Comparison of ENCODE assay signal across 8 mouse cellular contexts in the genomic region with DNA sequence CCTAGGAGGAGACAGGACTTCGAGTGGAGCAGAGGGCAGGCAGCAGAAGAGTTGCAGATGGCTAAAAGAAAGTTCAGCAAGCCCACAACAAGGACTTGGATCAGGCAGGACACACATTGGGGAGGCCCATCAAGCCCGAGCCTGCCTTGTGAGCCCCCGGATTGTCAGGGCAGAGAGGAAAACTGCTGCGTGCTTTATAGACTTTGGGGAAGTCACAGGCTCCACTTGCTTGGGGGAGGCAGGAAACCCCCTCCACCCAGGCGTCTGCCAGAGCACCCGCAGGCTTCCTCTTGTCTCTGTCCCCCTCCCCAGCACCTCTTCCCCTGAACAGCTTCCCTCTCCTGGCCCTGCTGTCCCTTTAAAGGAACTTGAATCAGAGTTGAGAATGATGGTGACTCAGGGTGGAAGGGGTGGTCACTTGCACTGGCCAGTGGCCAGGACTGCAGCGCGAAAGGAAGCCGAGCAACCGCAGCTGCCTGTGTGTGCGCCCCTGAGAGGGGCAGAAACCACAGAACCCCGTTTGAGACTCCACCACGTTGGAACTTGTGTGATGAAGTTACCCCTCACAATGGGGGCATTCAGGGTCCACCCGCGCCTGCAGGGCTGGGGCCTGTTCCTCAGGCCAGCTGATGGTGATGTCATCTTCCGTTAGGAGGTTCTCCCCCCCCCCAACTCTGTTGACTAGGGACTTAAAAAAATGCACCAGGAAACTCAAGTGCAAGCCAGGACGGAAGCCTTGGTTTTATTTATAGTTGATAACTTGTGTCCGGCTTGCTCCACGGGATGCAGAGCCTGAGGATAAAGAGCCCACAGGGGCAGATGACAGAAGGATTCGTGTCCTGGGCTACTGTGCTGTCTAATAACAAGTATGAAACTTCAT.
DNase-seq lines count a peak whose midpoint lies in the region; ATAC-seq and TF ChIP-seq lines count a peak whose summit lies in the region.

No protein-coding gene starts in this region.

- H3K4me3 ChIP-seq in embryonic facial prominence, embryonic 10.5 days: peak overlapping the region; percentile 8; the same call in 1 of the 2 replicates
- H3K4me3 ChIP-seq in heart, adult 2 months: peak overlapping the region; percentile 46
- H3K4me3 ChIP-seq in limb, embryonic 11.5 days (ENCODE audit: low read depth, low read length): no peak overlapping the region
- no peak overlapping the region for H3K4me3 ChIP-seq in midbrain, embryonic 14.5 days (replicated peaks; ENCODE audit: low read depth, low read length)

- no peak overlapping the region; the same call in 1 of the 2 replicates for H3K4me2 ChIP-seq in limb, embryonic 11.5 days (ENCODE audit: low read depth, severe bottlenecking)
- no peak overlapping the region for H3K4me2 ChIP-seq in midbrain, embryonic 14.5 days (ENCODE audit: low read length)

- intact Hi-C loops in heart, adult 2 months (cut with DNase I): loop anchor here (1.0 to 2.0 kb wide), 5 partner anchors 29 to 172 kb away; a partner anchor contains a TSS

- no peaks in the 10 kb centered on the region for H3K27me3 ChIP-seq in Patski
- no peaks in the 10 kb centered on the region for H3K27me3 ChIP-seq in embryonic facial prominence, embryonic 10.5 days (replicated peaks; ENCODE audit: low read depth, poor library complexity, severe bottlenecking)
- no peaks in the 10 kb centered on the region for H3K27me3 ChIP-seq in heart, adult 2 months (ENCODE audit: control insufficient read depth, insufficient read depth, low read length)
- no peaks in the 10 kb centered on the region for H3K27me3 ChIP-seq in limb, embryonic 11.5 days (ENCODE audit: control insufficient read depth, insufficient read depth, low read length)
- H3K27me3 ChIP-seq in midbrain, embryonic 14.5 days (ENCODE audit: control insufficient read depth, insufficient read depth, low read length): no peaks in the 10 kb centered on the region

- 0 out of 2 replicates have a peak, but pooled peaks have one; percentile 63 for TF ChIP-seq EP300 in heart, adult 2 months (IDR thresholded peaks at IDR 0.05; ENCODE audit: insufficient read depth, low read depth, low read length)

- WGBS in embryonic facial prominence, embryonic 10.5 days: 47% methylated on average over 20 of the region's 20 CpGs
- WGBS in heart, adult 2 months: 11% methylated on average over 20 of the region's 20 CpGs
- 51% methylated on average over 20 of the region's 20 CpGs for WGBS in limb, embryonic 11.5 days
- WGBS in midbrain, embryonic 14.5 days: 63% methylated on average over 20 of the region's 20 CpGs

- CTCF ChIA-PET in Patski (lab: Charles Lee): interaction anchor here (0.9 to 1.7 kb wide), 4 partner anchors 8 to 174 kb away, joined by 3 to 8 read pairs (median 4); no protein-coding TSS in a partner anchor

- no peaks in the 10 kb centered on the region for H3K9me3 ChIP-seq in embryonic facial prominence, embryonic 10.5 days
- no peaks in the 10 kb centered on the region for H3K9me3 ChIP-seq in limb, embryonic 11.5 days (ENCODE audit: control insufficient read depth, low read length)
- no peaks in the 10 kb centered on the region for H3K9me3 ChIP-seq in midbrain, embryonic 14.5 days (ENCODE audit: control insufficient read depth, low read length)

- peak; percentile 49 for ATAC-seq in Patski
- peak; percentile 19; the same call in 1 of the 2 replicates for ATAC-seq in limb, embryonic 11.5 days (ENCODE audit: insufficient number of reproducible peaks, low FRiP score, low TSS enrichment, low read depth)
- no peak for ATAC-seq in midbrain, embryonic 14.5 days (ENCODE audit: low FRiP score, low TSS enrichment)
- no peak for ATAC-seq in erythroid progenitor cell, adult 5-6 weeks (replicated peaks; ENCODE audit: low FRiP score, poor library complexity, severe bottlenecking)

- peak overlapping the region; percentile 81 for H3K27ac ChIP-seq in embryonic facial prominence, embryonic 10.5 days (replicated peaks)
- H3K27ac ChIP-seq in heart, adult 2 months: peak overlapping the region; percentile 95
- peak overlapping the region; percentile 54; the same call in 1 of the 2 replicates for H3K27ac ChIP-seq in limb, embryonic 11.5 days (replicated peaks; ENCODE audit: low read depth, low read length)
- H3K27ac ChIP-seq in midbrain, embryonic 14.5 days (replicated peaks; ENCODE audit: low read depth, low read length): no peak overlapping the region

- peak; percentile 65 for DNase-seq in Patski (ENCODE audit: low read depth, low spot score)
- peak; percentile 34 for DNase-seq in embryonic facial prominence, embryonic 10.5 days (ENCODE audit: low spot score)
- DNase-seq in heart, adult 2 months: peak; percentile 89 to 91
- DNase-seq in kidney, adult 11 months: peak; percentile 78
- peak; percentile 28 for DNase-seq in limb, embryonic 11.5 days (ENCODE audit: low spot score)
- peak; percentile 51 for DNase-seq in midbrain, embryonic 14.5 days
- DNase-seq in spleen, postnatal 10 days (ENCODE audit: low spot score in 2 of 2): peak; percentile 21 to 59

- no peak for TF ChIP-seq CTCF in Patski (IDR thresholded peaks at IDR 0.05)
- no peak for TF ChIP-seq CTCF in heart, adult 2 months (IDR thresholded peaks at IDR 0.05)

- H3K4me1 ChIP-seq in embryonic facial prominence, embryonic 10.5 days: peaks cover 52% of the 10 kb centered on the region
- H3K4me1 ChIP-seq in heart, adult 2 months (ENCODE audit: control insufficient read depth, insufficient read depth, low read length): peaks cover 42% of the 10 kb centered on the region
- peaks cover 17% of the 10 kb centered on the region for H3K4me1 ChIP-seq in limb, embryonic 11.5 days (ENCODE audit: control insufficient read depth, insufficient read depth, low read length)
- H3K4me1 ChIP-seq in midbrain, embryonic 14.5 days (ENCODE audit: control insufficient read depth, insufficient read depth, low read length): 0 out of 2 replicates have a peak, but pooled peaks cover 3% of the 10 kb centered on the region

- in situ Hi-C loops in Patski (cut with MboI; ENCODE audit: low pct_unique_long_range_greater_than_20kb): loop anchor here (5.0 kb wide), 1 partner anchor 131 kb away; no protein-coding TSS in a partner anchor

- no peaks in the 10 kb centered on the region for H3K79me2 ChIP-seq in heart, adult 2 months (replicated peaks; ENCODE audit: control insufficient read depth, insufficient read depth, low read length)

- H3K9ac ChIP-seq in heart, adult 2 months (ENCODE audit: low read depth, low read length): peak overlapping the region; percentile 54
- H3K9ac ChIP-seq in limb, embryonic 11.5 days (ENCODE audit: low read length): peak overlapping the region; percentile 17; the same call in 1 of the 2 replicates
- H3K9ac ChIP-seq in midbrain, embryonic 14.5 days (replicated peaks; ENCODE audit: low read length): no peak overlapping the region

- peak; percentile 59 for TF ChIP-seq POLR2A in heart, adult 2 months (IDR thresholded peaks at IDR 0.05; ENCODE audit: insufficient read depth, low read depth, low read length)

- no peaks in the 10 kb centered on the region for H3K36me3 ChIP-seq in embryonic facial prominence, embryonic 10.5 days (replicated peaks)
- no peaks in the 10 kb centered on the region for H3K36me3 ChIP-seq in heart, adult 2 months (ENCODE audit: control insufficient read depth, insufficient read depth, low read length)
- no peaks in the 10 kb centered on the region for H3K36me3 ChIP-seq in limb, embryonic 11.5 days (ENCODE audit: control insufficient read depth, insufficient read depth, low read length)
- H3K36me3 ChIP-seq in midbrain, embryonic 14.5 days (ENCODE audit: control insufficient read depth, insufficient read depth, low read length): no peaks in the 10 kb centered on the region

- POLR2A ChIA-PET in Patski (lab: Charles Lee): interaction anchor here (0.7 to 2.4 kb wide), 4 partner anchors 37 to 172 kb away, joined by 3 to 21 read pairs (median 4); a partner anchor contains a TSS

Comparison
In these comparisons a context has a peak if more than half of its experiments do, and no peak if none do; other contexts are left out.
1. ATAC-seq: peak in Patski (single experiment) and limb, embryonic 11.5 days (single experiment); none in midbrain, embryonic 14.5 days (single experiment) and erythroid progenitor cell, adult 5-6 weeks (single experiment).
2. DNase-seq: peak in every context shown above with its lines; median percentile 90 in heart, adult 2 months; 78 in kidney, adult 11 months; 65 in Patski; 51 in midbrain, embryonic 14.5 days; 40 in spleen, postnatal 10 days; 34 in embryonic facial prominence, embryonic 10.5 days; 28 in limb, embryonic 11.5 days.
3. H3K4me3 ChIP-seq: peak in embryonic facial prominence, embryonic 10.5 days (single experiment) and heart, adult 2 months (single experiment); none in limb, embryonic 11.5 days (single experiment) and midbrain, embryonic 14.5 days (single experiment).